Mouse (Mus musculus) c-Kit-positive CD71-negative TER-119-negative erythroid progenitor cells, embryonic 14.5 days (primary cell): ENCODE measurements around the gene Sema7a.

ENCODE experiments used
- DNase-seq: peaks from one replicate; pipeline ENCODE4 v3.0.0-alpha.2; 2013; ENCODE audit warnings: low read depth

Sema7a gene

GRCm38 (mm10) chr9:58011552-58011951 lies 71.6 kb downstream of the Sema7a start:
- no peak for DNase-seq
